Mouse (Mus musculus) bone marrow, adult 2 months (tissue): ENCODE measurements around the gene Klk5. TPM values are rescaled to one million over a fixed set of nuclear protein-coding genes. Genes with fewer than 3 reads are reported as not detected.

Source experiments
- H3K27ac ChIP-seq: fragments of 200-500 bp; 2 replicates; pipeline ENCODE4 v1.5.1; 2012; ENCODE audit warnings: low read depth, mild to moderate bottlenecking, control low read depth, inconsistent platforms, low read length; ENCODE audit not compliant: control insufficient read depth, poor library complexity, insufficient read depth
- H3K4me1 ChIP-seq: fragments of 200-500 bp; 2 replicates; pipeline ENCODE4 v1.6.1; 2011; ENCODE audit warnings: low read length; ENCODE audit not compliant: control insufficient read depth, insufficient read depth
- H3K4me3 ChIP-seq: fragments of 200-500 bp; replicated peaks from 2 replicates; pipeline ENCODE3; 2011; ENCODE audit warnings: mild to moderate bottlenecking, low read depth, low read length, control low read depth; ENCODE audit not compliant: control insufficient read depth
- CTCF ChIP-seq: fragments of 200-500 bp; IDR thresholded peaks from 2 replicates; pipeline ENCODE4 v1.5.1; 2011; ENCODE audit warnings: low read length, control low read depth; ENCODE audit not compliant: control insufficient read depth, insufficient read depth
- POLR2A ChIP-seq: fragments of 200-500 bp; IDR thresholded peaks from 2 replicates; pipeline ENCODE4 v1.6.1; 2011; ENCODE audit warnings: low read depth, mild to moderate bottlenecking, control low read depth, low read length, borderline replicate concordance; ENCODE audit not compliant: control insufficient read depth
- WGBS: fragments of 180-500 bp; shearing (Covaris S2); methylation state at CpG from one replicate; pipeline ENCODE4 v1.1.7; 2018; 5-methylcytosine and 5-hydroxymethylcytosine counted together
- polyA plus RNA-seq: library from polyadenylated mRNA; stranded (reverse); fragments of >200 nt; gene quantifications from 2 replicates; pipeline ENCODE4 v1.2.4, GENCODE M21; 2011; ENCODE audit warnings: low replicate concordance; ENCODE audit not compliant: missing spikeins, insufficient read depth, insufficient read length

The Klk5 gene
- polyA plus RNA-seq, 1 experiment = not detected

DNA sequence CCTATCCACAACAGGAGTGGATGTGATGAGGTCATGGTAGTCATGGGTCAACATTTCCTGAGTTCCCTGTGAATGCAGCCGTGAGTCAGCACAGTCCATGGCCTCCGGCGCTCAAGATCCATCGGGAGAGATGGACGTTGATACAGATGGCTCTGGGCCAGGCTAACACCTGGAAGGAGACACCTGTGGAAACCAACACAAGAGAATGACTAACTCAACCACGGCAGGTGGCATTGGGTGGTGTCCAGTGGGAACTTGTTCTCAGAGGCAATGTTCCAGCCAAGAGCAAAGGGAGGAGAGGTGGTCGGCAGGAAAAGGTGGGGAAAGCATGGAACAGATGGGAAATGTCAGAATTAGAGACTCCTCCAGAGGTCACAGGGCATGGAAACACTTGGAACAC lies 20.2 kb upstream of the Klk5 start:
- Histone ChIP-seq H3K4me1 (no peaks in the 10 kb centered on the region), H3K4me3 (no peak overlapping the region), H3K27ac (no peak overlapping the region)
- 79% methylated on average over 7 of the region's 7 CpGs for WGBS
- TF ChIP-seq POLR2A (no peak), CTCF (no peak)

DNA sequence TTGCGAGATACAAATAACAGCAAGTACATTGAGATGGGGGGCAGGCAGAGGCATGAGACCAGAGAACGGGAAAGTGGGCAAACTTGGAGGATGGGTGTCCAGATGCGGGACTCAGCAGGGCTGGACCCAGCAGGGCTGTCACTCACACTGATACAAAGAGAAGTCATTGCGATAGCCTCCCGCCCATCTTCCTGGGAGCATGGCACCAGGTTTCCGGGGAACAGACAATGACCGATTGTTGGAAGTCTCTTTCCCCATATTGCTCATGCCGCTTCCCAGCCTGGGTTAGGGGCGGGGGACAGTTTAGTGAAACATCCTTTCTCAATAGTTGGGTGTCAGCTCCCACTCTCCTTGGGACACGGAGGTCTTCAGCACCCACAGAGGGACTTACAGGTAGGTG lies 17.6 kb upstream of the Klk5 start, which contains the start of gene Klk6:
TSS of gene Klk6 (plus strand) at position 301 of the 400 bp plus-strand sequence.
- 81% methylated on average over 10 of the region's 10 CpGs for WGBS
- Histone ChIP-seq H3K4me3 (no peak within 1 kb of the TSS), H3K4me1 (no peaks in the 10 kb centered on the region), H3K27ac (no peak within 1 kb of the TSS)
- no peak for TF ChIP-seq CTCF
- no peak for TF ChIP-seq POLR2A

DNA sequence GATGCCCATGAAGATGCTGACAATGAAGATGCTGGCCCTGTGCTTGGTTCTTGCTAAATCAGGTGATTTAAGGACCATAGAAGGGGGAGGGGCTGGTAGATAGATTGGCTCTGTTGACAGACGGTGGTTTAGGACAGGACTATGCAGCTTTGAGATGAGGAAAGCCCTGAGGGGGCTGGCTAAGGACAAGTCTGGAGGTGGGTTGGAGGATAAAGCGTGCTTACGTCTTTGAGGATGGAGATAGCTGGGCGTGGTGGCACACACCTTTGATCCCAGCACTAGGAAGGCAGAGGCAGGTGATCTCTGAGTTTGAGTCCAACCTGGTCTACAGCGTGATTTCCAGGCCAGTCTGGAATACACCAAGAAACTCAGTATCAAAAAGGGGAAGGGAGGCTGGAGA lies 15.7 kb upstream of the Klk5 start:
- H3K4me1 ChIP-seq = no peaks in the 10 kb centered on the region
- no peak for TF ChIP-seq POLR2A
- no peak overlapping the region for H3K27ac ChIP-seq
- no peak overlapping the region for H3K4me3 ChIP-seq
- 69% methylated on average over 5 of the region's 5 CpGs for WGBS

DNA sequence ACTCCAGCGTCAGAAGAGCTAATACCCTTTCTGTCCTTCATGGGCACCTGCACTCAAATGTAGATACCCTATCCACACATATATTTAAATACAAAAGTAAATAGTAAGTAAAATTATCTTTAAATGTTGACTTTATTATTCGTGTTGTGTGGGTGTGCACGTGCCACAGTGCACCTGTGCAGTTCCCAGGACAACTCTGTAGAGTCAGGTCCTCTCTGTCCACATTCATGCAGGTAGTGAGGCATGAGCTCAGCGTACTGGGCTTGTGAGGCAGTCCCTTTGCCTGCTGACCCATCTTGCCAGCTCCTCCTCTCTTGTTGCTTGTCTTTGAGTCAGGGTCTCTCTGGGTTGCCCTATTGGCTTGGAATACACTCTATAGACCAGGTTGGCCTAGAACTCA lies 14.1 kb upstream of the Klk5 start:
- TF ChIP-seq CTCF = no peak
- TF ChIP-seq POLR2A = no peak
- H3K27ac ChIP-seq = no peak overlapping the region
- no peaks in the 10 kb centered on the region for H3K4me1 ChIP-seq
- H3K4me3 ChIP-seq = no peak overlapping the region
- WGBS = 74% methylated on average over 4 of the region's 4 CpGs

DNA sequence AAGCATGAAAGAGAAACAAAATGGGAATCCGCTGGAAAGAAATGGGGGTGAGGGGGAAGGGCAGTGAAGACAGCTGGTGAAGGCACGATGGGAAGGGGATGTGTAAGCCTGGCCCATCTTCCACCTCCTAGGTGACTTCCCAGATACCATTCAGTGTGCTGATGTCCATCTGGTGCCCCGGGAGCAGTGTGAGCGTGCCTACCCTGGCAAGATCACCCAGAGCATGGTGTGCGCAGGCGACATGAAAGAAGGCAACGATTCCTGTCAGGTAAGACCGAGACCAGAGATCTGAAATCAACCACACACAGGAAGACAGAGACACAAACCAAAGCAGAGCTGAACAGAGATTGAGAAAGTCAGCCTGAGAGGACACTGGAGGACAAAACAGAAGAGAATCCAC lies 12.8 kb upstream of the Klk5 start:
- TF ChIP-seq CTCF = no peak
- TF ChIP-seq POLR2A = no peak
- Histone ChIP-seq H3K4me1 (no peaks in the 10 kb centered on the region), H3K4me3 (no peak overlapping the region), H3K27ac (no peak overlapping the region)
- WGBS = 84% methylated on average over 8 of the region's 8 CpGs

DNA sequence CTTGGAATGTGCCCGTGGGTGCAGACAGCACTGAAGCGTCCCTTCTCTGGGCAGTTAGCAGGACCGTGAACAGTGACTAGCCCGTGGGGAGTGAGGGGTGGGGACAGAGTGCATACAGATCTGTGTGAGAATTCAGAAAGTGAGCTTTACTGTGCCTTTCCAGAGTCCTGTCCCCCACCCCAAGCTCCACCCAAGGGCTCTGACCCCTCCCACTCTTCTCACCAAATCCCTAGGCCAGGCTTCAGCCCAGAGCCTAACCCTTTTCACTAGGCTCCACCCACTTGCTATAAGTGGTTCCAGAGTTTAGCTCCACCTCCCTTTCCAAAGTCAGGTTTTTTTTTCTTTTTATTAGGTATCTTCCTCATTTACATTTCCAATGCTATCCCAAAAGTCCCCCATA lies 2.0 kb downstream of the Klk5 start:
- Histone ChIP-seq H3K4me3 (no peak overlapping the region), H3K4me1 (no peaks in the 10 kb centered on the region), H3K27ac (no peak overlapping the region)
- TF ChIP-seq CTCF = no peak
- TF ChIP-seq POLR2A = no peak
- 86% methylated on average over 4 of the region's 4 CpGs for WGBS

DNA sequence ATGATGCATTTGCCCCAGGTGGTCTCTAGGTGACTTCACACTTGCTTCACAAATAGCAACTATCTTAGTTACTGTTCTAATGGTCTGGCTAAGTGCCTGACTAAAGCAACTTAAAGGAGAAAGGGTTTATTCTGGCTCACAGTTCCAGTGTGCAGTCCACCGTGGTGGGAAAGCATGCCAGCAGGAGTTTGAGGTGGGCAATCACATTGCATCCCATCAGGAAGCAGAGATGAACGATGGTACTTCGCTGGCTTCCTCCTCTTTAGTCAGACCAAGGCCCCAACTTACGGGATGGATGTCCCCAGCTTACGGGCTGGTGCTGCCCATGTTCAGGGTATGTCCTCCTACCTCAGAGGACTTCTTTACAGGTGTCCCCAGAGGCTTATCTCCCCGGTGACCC lies 9.8 kb downstream of the Klk5 start:
- no peaks in the 10 kb centered on the region for H3K4me1 ChIP-seq
- no peak overlapping the region for H3K4me3 ChIP-seq
- 75% methylated on average over 6 of the region's 6 CpGs for WGBS
- TF ChIP-seq CTCF = no peak
- no peak for TF ChIP-seq POLR2A
- no peak overlapping the region for H3K27ac ChIP-seq

DNA sequence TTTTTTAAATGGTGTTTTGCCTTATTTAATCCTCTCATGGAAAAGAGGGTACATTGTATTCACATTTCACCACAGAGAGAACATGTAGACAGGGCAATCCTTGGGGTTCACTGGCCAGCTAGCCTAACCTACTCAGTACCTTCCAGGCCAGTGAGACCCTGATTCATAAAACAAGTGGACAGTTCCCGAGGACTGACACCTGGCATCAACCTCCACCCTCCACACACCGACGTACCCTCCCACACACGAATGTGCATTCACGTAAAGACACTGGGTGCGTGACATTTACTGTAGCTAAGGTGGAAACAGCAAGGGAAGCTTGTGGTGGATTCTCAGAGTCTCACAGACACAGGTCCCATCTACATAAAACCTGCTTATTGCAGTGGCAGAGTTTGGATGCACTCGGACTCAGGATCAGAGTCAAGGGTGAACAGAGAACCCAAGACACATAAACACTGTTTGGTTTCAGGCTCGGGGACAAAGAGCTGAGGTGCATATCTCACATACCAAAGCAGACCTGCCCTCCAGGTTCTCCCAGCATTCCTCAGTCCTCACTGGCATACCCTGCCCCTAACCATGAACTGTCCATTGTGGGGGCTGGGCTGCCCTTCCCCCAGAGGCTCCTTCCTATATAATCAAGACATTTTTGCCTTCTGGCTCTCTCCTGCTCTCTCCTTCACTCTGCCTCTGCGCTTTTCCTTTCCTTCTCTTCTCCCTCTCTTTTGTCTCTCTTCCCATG lies 13.0 kb downstream of the Klk5 start:
- Histone ChIP-seq H3K27ac (no peak overlapping the region), H3K4me1 (no peaks in the 10 kb centered on the region), H3K4me3 (no peak overlapping the region)
- TF ChIP-seq CTCF (no peak), POLR2A (no peak)
- WGBS = 75% methylated on average over 9 of the region's 9 CpGs

DNA sequence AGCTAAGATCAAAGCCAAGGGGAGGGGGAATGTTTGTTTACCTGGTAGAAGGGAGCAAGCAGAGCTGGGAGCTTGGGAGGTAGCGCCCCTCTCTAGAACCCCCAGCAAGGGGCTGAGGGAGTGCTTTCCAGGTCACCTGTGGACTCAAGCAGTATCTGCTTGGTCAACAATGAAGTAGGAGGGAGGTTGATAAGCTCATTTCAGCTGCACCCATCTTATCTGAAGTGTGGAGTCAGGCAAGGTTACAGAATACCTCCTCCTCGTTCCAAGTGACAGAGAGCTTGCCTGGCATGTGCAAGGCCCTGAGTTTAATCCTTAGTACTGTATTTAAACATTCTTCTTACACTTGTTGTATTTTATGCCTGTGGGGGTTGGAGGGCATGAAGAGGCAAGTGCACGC lies 13.9 kb downstream of the Klk5 start:
- Histone ChIP-seq H3K4me3 (no peak overlapping the region), H3K4me1 (no peaks in the 10 kb centered on the region), H3K27ac (no peak overlapping the region)
- 71% methylated on average over 3 of the region's 3 CpGs for WGBS
- no peak for TF ChIP-seq POLR2A
- TF ChIP-seq CTCF = no peak
